Mouse (Mus musculus): ENCODE measurements around the gene Bst2.

Bst2 gene

GRCm38 (mm10) chr8:71485142-71486135, 51.8 kb downstream of the Bst2 start, which contains the start of gene Ano8:
Ano8 (minus strand) TSS chr8:71485963.
- in situ Hi-C loops (cut with MboI, MseI): loop anchor here (5.0 kb wide), 2 partner anchors 52 to 813 kb away; partner anchors contain the start of genes Bst2 and Lsm4

GRCm38 (mm10) chr8:71484736-71485135, 52.5 kb downstream of the Bst2 start:
- in situ Hi-C loops (cut with MboI, MseI): loop anchor here (5.0 kb wide), 2 partner anchors 53 to 812 kb away; partner anchors contain the start of genes Bst2 and Lsm4

Data from T-helper 2 cell (primary cell).